Mouse (Mus musculus): ENCODE measurements around the gene Vmn2r72. TPM values are rescaled to one million over a fixed set of nuclear protein-coding genes. Genes with fewer than 3 reads are reported as not detected.

Gene Vmn2r72
- not detected for total RNA-seq (2023)

DNA sequence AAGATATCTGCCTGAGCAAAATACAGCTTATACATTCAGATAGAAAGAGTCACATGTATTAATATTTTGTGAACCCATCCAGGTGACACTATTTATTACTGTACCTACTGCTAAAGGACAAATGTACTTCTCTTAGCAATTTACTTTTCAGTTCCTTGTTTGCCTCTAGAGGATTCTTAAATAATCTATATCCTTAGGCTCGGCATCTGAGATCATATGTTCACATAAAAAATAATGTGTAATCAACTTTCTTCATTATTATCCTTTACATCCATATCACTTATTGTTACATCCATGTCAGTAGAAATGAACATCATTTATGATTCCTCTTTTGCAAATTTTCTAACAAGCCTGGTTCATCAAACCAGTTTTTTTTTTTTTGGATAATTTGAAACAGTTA is at the start of gene Vmn2r72:
TSS of gene Vmn2r72 (minus strand) at position 101 of the 400 bp plus-strand sequence.

Other genes starting within 250 kb of the Vmn2r72 start
- gene Vmn2r71, start 192.0 kb downstream of the Vmn2r72 start, total RNA-seq (2023): not detected
- not detected for gene Vmn2r70, start 185.9 kb downstream of the Vmn2r72 start, total RNA-seq (2023)
- gene Vmn2r73, start 121.2 kb upstream of the Vmn2r72 start, total RNA-seq (2023): not detected
- gene Vmn2r74, start 206.5 kb upstream of the Vmn2r72 start, total RNA-seq (2023): not detected